Mouse (Mus musculus) thymus, postnatal 36 days (tissue): ENCODE results near the gene Gusb.

ENCODE experiments used
- DNase-seq, 2 experiments: peaks; one replicate each; pipeline ENCODE4 v3.0.0; 2022; ENCODE audit warnings: mixed read lengths in 2 of 2

Gusb gene

DNA sequence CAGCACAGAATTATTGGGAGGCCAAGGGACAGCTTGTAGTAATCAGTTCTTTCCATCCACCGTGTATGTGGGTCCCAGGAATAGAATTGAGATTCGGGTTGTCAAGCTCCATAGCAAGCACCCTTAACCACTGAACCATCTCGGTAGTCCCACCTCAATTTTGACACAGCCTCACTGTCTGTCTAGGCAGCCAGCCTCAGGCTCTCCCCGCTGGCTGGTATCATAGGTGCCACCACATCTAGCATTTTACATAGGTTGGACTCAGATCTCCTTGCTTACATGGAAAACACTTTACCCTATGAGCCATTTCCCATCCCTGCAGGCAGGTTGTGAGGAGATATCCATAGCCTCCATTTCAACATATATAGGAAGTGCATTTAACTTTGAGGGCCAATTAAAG lies 28.5 kb downstream of the Gusb start:
- no peak for DNase-seq

DNA sequence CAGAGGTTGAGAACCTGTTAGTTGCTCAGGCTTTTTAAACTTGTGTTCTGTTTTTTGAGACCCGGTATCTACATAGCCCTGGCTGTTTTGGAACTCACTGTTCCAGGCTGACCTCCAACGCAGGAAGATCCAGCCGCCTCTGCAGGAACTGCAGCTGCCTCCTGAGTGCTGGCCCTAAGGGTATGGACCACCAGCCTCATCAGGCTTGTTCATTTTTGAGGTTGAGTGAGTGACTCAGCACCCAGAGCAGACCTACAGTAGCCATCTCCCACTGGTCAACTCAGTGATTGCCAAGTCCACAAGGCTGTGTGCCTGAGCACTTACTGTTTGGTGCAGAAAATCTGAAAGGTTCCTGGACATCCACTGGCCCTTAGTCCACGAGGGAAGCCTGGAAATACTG lies 31.4 kb downstream of the Gusb start:
- no peak for DNase-seq

GRCm38 (mm10) chr5:129968417-129968816 lies 34.4 kb downstream of the Gusb start:
- DNase-seq: no peak

DNA sequence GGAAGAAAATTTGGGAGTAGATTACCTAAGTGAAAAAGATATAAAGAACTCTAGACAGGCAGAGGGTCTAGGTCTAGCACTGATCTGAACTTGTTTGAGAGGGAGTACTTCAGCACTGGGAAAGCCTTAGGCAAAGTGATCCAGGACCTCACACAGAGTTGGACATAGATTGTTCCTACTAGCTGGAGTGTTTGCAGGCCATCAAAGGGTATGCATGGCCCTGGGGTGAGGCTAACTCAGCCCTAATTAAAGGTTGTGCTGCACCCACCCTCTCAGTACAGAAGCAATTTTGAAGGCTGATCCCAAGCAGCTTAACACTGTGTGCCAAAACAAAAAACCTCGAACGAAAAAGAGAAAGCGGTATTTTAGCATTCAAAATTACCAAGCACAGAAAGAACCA lies 36.4 kb downstream of the Gusb start:
- no peak for DNase-seq

- DNase-seq: no peak
Observed at GRCm38 (mm10) chr5:129963224-129963623, 39.6 kb downstream of the Gusb start.

DNA sequence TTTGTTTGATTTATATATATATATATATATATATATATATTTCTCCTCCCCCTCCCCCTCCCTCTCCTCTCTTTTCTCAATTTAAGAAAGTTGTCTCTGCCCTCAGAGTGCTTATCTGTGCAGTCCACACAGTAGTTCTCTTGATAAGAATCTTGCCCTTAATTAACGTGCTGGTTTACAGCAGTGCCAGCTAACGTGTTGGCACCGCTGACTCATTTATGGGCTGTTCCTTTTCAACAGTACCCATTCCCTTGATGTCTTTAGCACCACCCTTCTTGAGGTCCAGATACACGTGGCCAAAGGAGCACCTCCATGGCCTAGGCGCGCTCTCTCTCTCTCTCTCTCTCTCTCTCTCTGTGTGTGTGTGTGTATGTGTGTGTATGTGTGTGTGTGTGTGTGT lies 47.1 kb downstream of the Gusb start:
- DNase-seq: no peak

- DNase-seq: no peak
Observed at GRCm38 (mm10) chr5:129954473-129955254, 48.2 kb downstream of the Gusb start.

- no peak for DNase-seq
Observed at GRCm38 (mm10) chr5:129952143-129952542, 50.7 kb downstream of the Gusb start.

DNA sequence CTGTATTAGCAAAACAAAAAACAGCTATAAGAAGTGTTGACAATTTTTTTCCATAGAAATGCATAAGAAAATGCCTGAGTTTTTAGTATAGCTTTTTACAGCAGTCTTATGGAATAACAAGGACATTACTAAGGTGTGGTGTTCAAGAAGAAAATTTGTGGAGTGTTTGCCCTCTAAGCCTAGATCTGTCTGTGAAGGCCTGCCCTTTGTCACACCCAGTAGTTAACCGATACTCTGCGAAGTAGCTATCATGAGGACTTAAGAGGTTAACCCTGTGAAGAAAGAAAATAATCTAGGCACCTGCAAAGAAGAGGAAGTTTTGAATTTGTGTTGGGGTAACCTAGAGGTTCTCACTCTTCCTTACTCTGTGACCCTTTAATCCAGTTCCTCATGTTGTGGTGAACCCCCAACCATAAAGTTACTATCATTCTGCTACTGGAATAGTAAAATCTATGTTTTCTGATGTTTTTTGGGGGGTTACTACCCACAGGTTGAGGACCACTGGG lies 55.3 kb downstream of the Gusb start:
- no peak for DNase-seq

- no peak for DNase-seq
Observed at GRCm38 (mm10) chr5:129943402-129943801, 59.4 kb downstream of the Gusb start.

GRCm38 (mm10) chr5:129942073-129942939 lies 60.5 kb downstream of the Gusb start:
- peak; percentile 45 to 72 for DNase-seq

DNA sequence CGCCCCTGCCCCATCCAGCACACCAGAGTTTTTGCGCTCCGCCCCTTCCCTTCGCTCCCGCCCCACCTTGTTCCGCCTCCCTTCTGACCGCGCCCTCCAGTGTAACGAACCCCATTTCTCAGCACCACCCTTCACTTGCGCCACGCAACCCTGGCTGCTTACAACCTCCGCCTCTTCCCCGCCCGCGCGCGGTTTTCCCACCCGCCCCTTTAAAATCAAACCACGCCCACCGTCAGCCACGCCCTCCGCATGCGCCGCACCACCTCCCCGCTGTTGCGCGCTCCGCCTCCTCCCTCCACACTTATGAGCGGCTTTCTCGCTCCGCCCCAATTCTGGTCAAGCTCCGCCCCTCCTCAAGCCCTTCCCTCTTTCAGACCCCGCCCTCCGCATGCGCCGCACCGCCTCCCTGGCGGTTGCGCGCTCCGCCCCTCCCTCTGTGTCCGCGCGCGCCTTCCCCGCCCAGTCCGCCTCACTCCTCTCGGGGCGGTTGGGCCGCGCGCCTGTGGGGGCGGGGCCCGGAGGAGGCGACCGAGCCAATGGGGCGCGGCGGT lies 61.3 kb downstream of the Gusb start, which contains the start of gene Vkorc1l1:
Gene Vkorc1l1 (plus strand): TSS at position 476 of the 551 bp plus-strand sequence.
- peak; percentile 98 to 100 for DNase-seq

GRCm38 (mm10) chr5:129940736-129941494 lies 61.9 kb downstream of the Gusb start:
- DNase-seq: no peak

GRCm38 (mm10) chr5:129940281-129940680 lies 62.6 kb downstream of the Gusb start:
- DNase-seq: no peak
